Mouse (Mus musculus) embryonic facial prominence, embryonic 15.5 days (tissue): Measurements from ENCODE around the gene Dennd1a. TPM values are rescaled to one million over a fixed set of nuclear protein-coding genes. Genes with fewer than 3 reads are reported as not detected.

Experiments used
- ATAC-seq: fragments of 200-750 bp; cut with Nextera tagmentation; 2 replicates; pipeline ENCODE4 v1.8.0; 2017; ENCODE audit warnings: low read depth, moderate TSS enrichment; ENCODE audit not compliant: insufficient number of reproducible peaks, low FRiP score, low TSS enrichment
- H3K27ac ChIP-seq: fragments of 300-500 bp; sonication (generic); replicated peaks from 2 replicates; pipeline ENCODE4 v1.5.1; 2015; ENCODE audit warnings: mild to moderate bottlenecking, inconsistent platforms
- H3K27me3 ChIP-seq: fragments of 300-500 bp; sonication (generic); 2 replicates; pipeline ENCODE4 v1.6.1; 2015; ENCODE audit warnings: inconsistent platforms
- H3K36me3 ChIP-seq: fragments of 300-500 bp; sonication (generic); 2 replicates; pipeline ENCODE4 v1.6.1; 2015; ENCODE audit warnings: mild to moderate bottlenecking, inconsistent platforms
- H3K4me1 ChIP-seq: fragments of 300-500 bp; sonication (generic); 2 replicates; pipeline ENCODE4 v1.6.1; 2015; ENCODE audit warnings: inconsistent platforms
- H3K4me2 ChIP-seq: fragments of 300-500 bp; sonication (generic); replicated peaks from 2 replicates; pipeline ENCODE4 v1.6.1; 2015; ENCODE audit warnings: mild to moderate bottlenecking, inconsistent platforms
- H3K4me3 ChIP-seq: fragments of 300-500 bp; sonication (generic); replicated peaks from 2 replicates; pipeline ENCODE4 v1.5.1; 2015; ENCODE audit warnings: mild to moderate bottlenecking, inconsistent platforms
- H3K9ac ChIP-seq: fragments of 300-500 bp; sonication (generic); 2 replicates; pipeline ENCODE4 v1.6.1; 2015; ENCODE audit warnings: inconsistent platforms
- H3K9me3 ChIP-seq: fragments of 300-500 bp; sonication (generic); replicated peaks from 2 replicates; pipeline ENCODE4 v1.6.1; 2016; ENCODE audit warnings: inconsistent platforms
- WGBS: fragments of 180-500 bp; shearing (Covaris S2); methylation state at CpG from one replicate; pipeline ENCODE4 v1.1.7; 2015; 5-methylcytosine and 5-hydroxymethylcytosine counted together
- polyA plus RNA-seq: library from polyadenylated mRNA; unstranded; fragments of >200 nt; fragmentation: Nextera tagmentation; extraction: Ambion mirVana; gene quantifications from 2 replicates; pipeline ENCODE4 v1.2.1, GENCODE M21; 2015

Gene Dennd1a
- polyA plus RNA-seq, 1 experiment from 2014 or later: 15.8 TPM

- Histone ChIP-seq H3K27me3 (no peaks in the 10 kb centered on the region), H3K9me3 (no peaks in the 10 kb centered on the region), H3K4me3 (no peak overlapping the region), H3K4me2 (no peak overlapping the region), H3K27ac (no peak overlapping the region), H3K36me3 (no peaks in the 10 kb centered on the region), H3K4me1 (0 out of 2 replicates have a peak, but pooled peaks cover 3% of the 10 kb centered on the region), H3K9ac (no peak overlapping the region)
- ATAC-seq: no peak
- 100% methylated on average over 1 of the region's 1 CpGs for WGBS
Observed at GRCm38 (mm10) chr2:38001004-38001403, 286.2 kb downstream of the Dennd1a start.

GRCm38 (mm10) chr2:37997966-37998365, 289.2 kb downstream of the Dennd1a start:
- H3K4me2 ChIP-seq: no peak overlapping the region
- no peaks in the 10 kb centered on the region for H3K4me1 ChIP-seq
- WGBS: 52% methylated on average over 3 of the region's 3 CpGs
- H3K27ac ChIP-seq: no peak overlapping the region
- ATAC-seq: no peak
- H3K9ac ChIP-seq: no peak overlapping the region
- H3K36me3 ChIP-seq: no peaks in the 10 kb centered on the region
- H3K27me3 ChIP-seq: no peaks in the 10 kb centered on the region
- no peak overlapping the region for H3K4me3 ChIP-seq
- no peaks in the 10 kb centered on the region for H3K9me3 ChIP-seq

- H3K4me3 ChIP-seq: no peak overlapping the region
- no peaks in the 10 kb centered on the region for H3K36me3 ChIP-seq
- peaks cover 16% of the 10 kb centered on the region; the same call in 1 of the 2 replicates for H3K4me1 ChIP-seq
- no peaks in the 10 kb centered on the region for H3K27me3 ChIP-seq
- WGBS: 86% methylated on average over 3 of the region's 3 CpGs
- ATAC-seq: no peak
- H3K9ac ChIP-seq: no peak overlapping the region
- H3K9me3 ChIP-seq: no peaks in the 10 kb centered on the region
- no peak overlapping the region for H3K4me2 ChIP-seq
- H3K27ac ChIP-seq: no peak overlapping the region
Observed at GRCm38 (mm10) chr2:37989091-37989490, 298.1 kb downstream of the Dennd1a start.

GRCm38 (mm10) chr2:37988301-37988700, 298.9 kb downstream of the Dennd1a start:
- H3K4me1 ChIP-seq: peaks cover 16% of the 10 kb centered on the region; the same call in 1 of the 2 replicates
- H3K4me3 ChIP-seq: no peak overlapping the region
- no peaks in the 10 kb centered on the region for H3K27me3 ChIP-seq
- H3K4me2 ChIP-seq: no peak overlapping the region
- H3K27ac ChIP-seq: no peak overlapping the region
- H3K9ac ChIP-seq: no peak overlapping the region
- WGBS: 85% methylated on average over 1 of the region's 1 CpGs
- no peaks in the 10 kb centered on the region for H3K9me3 ChIP-seq
- no peaks in the 10 kb centered on the region for H3K36me3 ChIP-seq
- no peak for ATAC-seq

- WGBS: 27% methylated on average over 5 of the region's 5 CpGs
Observed at GRCm38 (mm10) chr2:37985690-37986222, 301.4 kb downstream of the Dennd1a start.

GRCm38 (mm10) chr2:37982714-37983113, 304.5 kb downstream of the Dennd1a start:
- no peaks in the 10 kb centered on the region for H3K36me3 ChIP-seq
- no peak overlapping the region for H3K4me3 ChIP-seq
- no peak overlapping the region for H3K4me2 ChIP-seq
- ATAC-seq: no peak
- H3K27ac ChIP-seq: no peak overlapping the region
- H3K9ac ChIP-seq: no peak overlapping the region
- H3K27me3 ChIP-seq: no peaks in the 10 kb centered on the region
- H3K4me1 ChIP-seq: peaks cover 20% of the 10 kb centered on the region
- H3K9me3 ChIP-seq: no peaks in the 10 kb centered on the region
- WGBS: 83% methylated on average over 1 of the region's 1 CpGs

More at GRCm38 (mm10) chr2:37985690-37986222, 301.4 kb downstream of the Dennd1a start:
- Histone ChIP-seq H3K36me3 (no peaks in the 10 kb centered on the region), H3K27ac (peak overlapping the region; percentile 58; the same call in 1 of the 2 replicates), H3K9ac (no peak overlapping the region), H3K4me3 (no peak overlapping the region), H3K4me2 (no peak overlapping the region), H3K27me3 (no peaks in the 10 kb centered on the region), H3K4me1 (peaks cover 20% of the 10 kb centered on the region), H3K9me3 (no peaks in the 10 kb centered on the region)
- no peak for ATAC-seq

- Histone ChIP-seq H3K4me1 (peaks cover 20% of the 10 kb centered on the region), H3K4me3 (no peak overlapping the region), H3K4me2 (no peak overlapping the region), H3K27ac (no peak overlapping the region), H3K36me3 (no peaks in the 10 kb centered on the region), H3K9ac (no peak overlapping the region), H3K9me3 (no peaks in the 10 kb centered on the region), H3K27me3 (no peaks in the 10 kb centered on the region)
- WGBS: 59% methylated on average over 15 of the region's 15 CpGs
- ATAC-seq: no peak
Observed at GRCm38 (mm10) chr2:37981562-37982403, 305.4 kb downstream of the Dennd1a start.

- WGBS: 45% methylated on average over 3 of the region's 3 CpGs
- Histone ChIP-seq H3K27ac (no peak overlapping the region), H3K27me3 (no peaks in the 10 kb centered on the region), H3K4me2 (no peak overlapping the region), H3K9me3 (no peaks in the 10 kb centered on the region), H3K4me3 (no peak overlapping the region), H3K36me3 (no peaks in the 10 kb centered on the region), H3K9ac (no peak overlapping the region), H3K4me1 (0 out of 2 replicates have a peak, but pooled peaks cover 4% of the 10 kb centered on the region)
- no peak for ATAC-seq
Observed at GRCm38 (mm10) chr2:37974201-37974600, 313.0 kb downstream of the Dennd1a start.

GRCm38 (mm10) chr2:37972621-37973020, 314.6 kb downstream of the Dennd1a start:
- Histone ChIP-seq H3K27ac (no peak overlapping the region), H3K4me3 (no peak overlapping the region), H3K9ac (no peak overlapping the region), H3K9me3 (no peaks in the 10 kb centered on the region), H3K4me2 (no peak overlapping the region), H3K27me3 (no peaks in the 10 kb centered on the region), H3K4me1 (0 out of 2 replicates have a peak, but pooled peaks cover 4% of the 10 kb centered on the region), H3K36me3 (no peaks in the 10 kb centered on the region)
- no peak for ATAC-seq
- WGBS: 50% methylated on average over 6 of the region's 6 CpGs

GRCm38 (mm10) chr2:37971726-37972125, 315.5 kb downstream of the Dennd1a start:
- Histone ChIP-seq H3K4me1 (0 out of 2 replicates have a peak, but pooled peaks cover 4% of the 10 kb centered on the region), H3K9me3 (no peaks in the 10 kb centered on the region), H3K27ac (no peak overlapping the region), H3K4me2 (no peak overlapping the region), H3K9ac (no peak overlapping the region), H3K27me3 (no peaks in the 10 kb centered on the region), H3K4me3 (no peak overlapping the region), H3K36me3 (no peaks in the 10 kb centered on the region)
- 83% methylated on average over 1 of the region's 1 CpGs for WGBS
- ATAC-seq: no peak

GRCm38 (mm10) chr2:37969713-37970485, 317.3 kb downstream of the Dennd1a start:
- H3K27ac ChIP-seq: no peak overlapping the region
- H3K4me1 ChIP-seq: 0 out of 2 replicates have a peak, but pooled peaks cover 4% of the 10 kb centered on the region
- no peak for ATAC-seq
- WGBS: 43% methylated on average over 5 of the region's 5 CpGs
- H3K4me3 ChIP-seq: no peak overlapping the region
- H3K36me3 ChIP-seq: no peaks in the 10 kb centered on the region
- no peak overlapping the region for H3K9ac ChIP-seq
- H3K27me3 ChIP-seq: no peaks in the 10 kb centered on the region
- H3K9me3 ChIP-seq: no peaks in the 10 kb centered on the region
- no peak overlapping the region for H3K4me2 ChIP-seq
